Mouse (Mus musculus) gastrocnemius, postnatal 10 days (tissue): ENCODE measurements at regions not wholly inside any gene's neighbourhood (a gene's known extent, or its start where the extent isn't known, plus 50 kb on each side); places are given as distances from the start of the nearest gene placed in this dataset.

Source experiments
- DNase-seq: peaks from one replicate; pipeline ENCODE4 v3.0.0; 2021; ENCODE audit warnings: mixed read lengths

DNA sequence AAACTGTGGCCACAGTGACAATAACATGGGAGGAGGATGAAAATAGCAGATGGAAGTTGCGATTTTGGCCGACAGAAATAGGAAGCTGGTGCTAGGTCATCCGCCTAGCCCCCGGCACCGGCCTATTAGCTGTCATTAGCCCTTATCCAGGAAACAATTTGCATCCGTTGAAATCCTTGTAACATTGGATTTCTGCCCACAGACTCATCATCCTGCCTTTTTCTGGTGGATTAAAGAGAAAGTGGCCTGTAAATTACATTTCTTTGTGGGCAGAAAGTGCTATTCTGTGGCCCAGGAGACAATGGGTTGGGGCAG lies 261.1 kb upstream of the Gm10131 start:
- DNase-seq: no peak

GRCm38 (mm10) chr8:34371973-34372665 lies 260.6 kb upstream of the Gm10131 start:
- DNase-seq: no peak

DNA sequence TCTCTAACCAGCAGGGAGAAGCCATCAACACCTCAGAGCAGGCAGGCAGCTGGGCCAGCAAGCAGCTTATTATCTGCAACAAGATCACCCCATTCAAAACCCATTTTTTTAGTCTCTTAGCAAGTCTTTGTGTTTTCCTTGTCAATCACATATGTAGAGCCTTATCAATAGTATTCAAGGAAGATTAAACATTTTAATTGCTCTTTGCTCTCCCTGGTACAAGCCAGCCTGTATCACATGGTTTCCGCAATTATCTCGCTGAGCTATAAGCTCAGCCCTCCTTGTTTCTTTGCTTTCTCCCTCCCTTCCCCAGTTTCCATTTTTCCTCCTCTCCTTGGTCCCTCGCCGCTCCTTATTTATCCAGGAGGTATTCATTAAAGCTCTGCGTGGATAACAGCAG lies 259.9 kb upstream of the Gm10131 start:
- no peak for DNase-seq

DNA sequence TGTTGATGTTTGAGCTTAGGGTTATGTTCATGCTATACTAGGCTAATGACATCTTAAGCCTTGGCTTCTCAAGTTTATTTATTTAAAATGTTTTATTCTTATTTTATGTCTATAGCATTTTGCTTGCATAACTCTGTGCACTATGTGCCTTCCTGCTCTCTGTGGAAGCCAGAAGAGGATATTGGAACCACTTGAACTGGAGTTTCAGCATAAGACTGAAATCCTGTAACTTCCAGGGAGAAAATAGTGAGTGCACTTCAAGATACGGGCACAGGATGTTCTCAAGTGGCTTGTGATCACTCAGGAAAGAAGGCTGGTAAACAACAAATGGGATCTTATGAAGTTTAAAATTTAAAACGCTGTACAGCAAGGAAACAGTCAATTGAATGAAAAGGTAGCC lies 257.0 kb upstream of the Gm10131 start:
- DNase-seq: no peak

- no peak for DNase-seq
These were observed 253.0 kb upstream of the Gm10131 start for GRCm38 (mm10) chr8:34364446-34365035.

- no peak for DNase-seq
These were observed 252.1 kb upstream of the Gm10131 start for GRCm38 (mm10) chr8:34363679-34364078.

- DNase-seq: no peak
These were observed 251.6 kb upstream of the Gm10131 start for GRCm38 (mm10) chr8:34363131-34363530.

DNA sequence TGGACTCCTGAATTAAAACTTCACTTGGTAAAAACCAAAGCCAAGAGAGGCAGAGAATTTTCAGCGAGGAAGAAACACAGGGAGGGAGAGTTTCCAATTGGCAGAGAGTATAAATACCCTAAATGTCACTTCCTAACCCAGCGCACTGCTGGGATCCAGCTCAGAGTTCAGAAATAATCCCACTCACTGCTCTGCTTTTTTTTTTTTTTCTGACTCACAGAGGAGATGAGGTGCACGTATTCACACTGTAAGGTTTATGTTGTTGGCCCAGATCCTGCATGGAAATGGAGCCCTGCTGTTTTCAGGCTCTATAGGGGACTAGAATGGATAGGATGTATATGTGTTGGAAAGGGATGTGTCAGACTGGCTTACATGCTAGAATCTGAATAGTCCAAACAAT lies 249.8 kb upstream of the Gm10131 start:
- DNase-seq: no peak

- DNase-seq: no peak
These were observed 248.2 kb upstream of the Gm10131 start for GRCm38 (mm10) chr8:34359776-34360175.

DNA sequence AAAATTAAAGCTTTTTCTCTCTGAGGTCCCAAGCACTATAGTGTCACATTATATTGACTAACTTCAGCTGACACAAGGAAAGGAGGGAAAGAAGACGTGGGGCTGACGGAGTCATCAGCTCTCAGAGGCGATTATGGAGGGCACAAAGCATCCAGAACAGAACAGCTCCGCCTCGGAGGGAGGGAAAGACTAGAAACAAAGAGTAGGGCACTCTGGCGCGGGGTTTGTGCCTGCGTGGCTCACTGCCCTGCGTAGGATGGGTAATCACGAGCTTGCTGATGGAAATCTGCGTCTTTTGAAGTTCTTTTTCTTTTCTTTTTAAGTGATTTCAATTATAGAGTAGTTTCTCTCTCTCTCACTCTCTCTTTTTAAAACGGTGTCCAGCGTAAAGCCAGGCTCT lies 243.5 kb upstream of the Gm10131 start:
- DNase-seq: no peak

DNA sequence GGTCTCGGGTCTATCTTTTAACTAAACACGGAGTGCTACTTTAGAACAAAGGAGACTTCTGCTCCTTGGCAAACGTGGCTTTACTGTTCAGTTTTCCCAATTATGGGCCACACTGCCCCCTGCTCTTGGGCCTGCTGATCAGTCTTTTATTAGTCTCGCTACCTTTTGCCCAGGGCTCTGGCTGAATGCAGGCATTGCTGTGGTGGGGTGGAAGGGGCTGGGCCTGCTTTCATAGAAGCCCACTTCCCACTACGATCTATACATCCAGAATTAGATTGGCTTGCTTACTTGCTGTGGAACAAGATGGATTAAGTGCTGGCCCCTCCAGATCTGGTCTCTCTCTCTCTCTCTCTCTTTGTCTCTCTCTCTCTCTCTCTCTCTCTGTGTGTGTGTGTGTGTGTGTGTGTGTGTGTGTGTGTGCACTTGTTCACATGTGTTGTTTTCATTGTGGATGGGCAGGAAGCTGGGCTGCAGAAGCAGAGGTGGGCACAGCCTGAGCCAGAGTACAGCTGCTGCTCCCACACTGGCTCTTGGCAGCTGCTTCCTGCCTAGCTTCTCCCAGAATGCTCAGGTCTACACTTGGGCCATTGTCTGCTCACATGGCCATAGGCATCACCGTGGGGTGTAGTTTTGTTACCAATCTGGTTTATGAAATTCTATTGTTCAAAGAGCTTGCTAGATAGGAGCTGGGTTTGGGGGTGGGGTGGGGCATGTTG lies 241.8 kb upstream of the Gm10131 start:
- DNase-seq: no peak

GRCm38 (mm10) chr8:34334851-34335250 lies 223.3 kb upstream of the Gm10131 start:
- DNase-seq: no peak

DNA sequence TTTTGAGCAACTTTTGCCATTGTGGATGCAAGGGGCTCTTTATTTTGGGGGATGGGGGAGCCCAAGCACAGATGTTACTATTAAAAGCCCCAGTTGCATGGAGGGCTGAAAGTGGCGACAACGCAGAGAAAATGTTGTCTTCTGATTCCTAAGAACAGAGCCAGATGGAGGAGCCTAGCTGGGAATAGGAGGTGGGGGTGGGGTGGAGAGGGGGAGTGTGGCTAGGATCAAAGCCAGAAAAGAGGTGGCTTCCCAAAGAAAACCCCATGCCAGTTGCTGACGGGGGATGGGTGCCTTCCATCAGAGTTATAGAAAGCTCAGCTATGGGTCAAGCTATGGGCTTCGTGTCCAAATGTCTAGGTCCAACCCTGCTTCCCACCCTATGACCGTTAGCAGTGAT lies 220.1 kb upstream of the Gm10131 start:
- no peak for DNase-seq

- DNase-seq: no peak
These were observed 215.1 kb upstream of the Gm10131 start for GRCm38 (mm10) chr8:34326614-34326965.

GRCm38 (mm10) chr8:34325841-34326613 lies 214.5 kb upstream of the Gm10131 start:
- DNase-seq: no peak

DNA sequence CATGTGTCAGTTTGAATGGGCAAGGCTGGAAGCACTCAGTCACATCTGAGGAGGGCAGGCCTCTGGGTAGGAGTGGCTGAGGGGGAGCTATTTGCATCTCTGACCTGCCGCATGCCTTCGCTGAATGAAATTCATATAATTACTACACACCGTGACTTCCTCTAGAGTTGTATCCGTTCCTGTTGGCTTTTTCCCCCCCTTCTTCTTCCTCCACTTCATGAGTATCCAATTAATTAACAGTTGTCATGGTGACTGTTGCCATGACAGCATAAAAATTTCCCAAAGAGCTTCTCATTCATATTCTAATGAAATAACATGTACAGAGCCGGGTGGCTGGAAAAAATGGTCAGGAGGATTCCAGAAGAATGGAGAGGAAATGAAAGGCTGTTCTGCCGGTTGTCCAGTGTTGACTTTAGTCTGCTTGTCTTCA lies 208.6 kb upstream of the Gm10131 start:
- DNase-seq: no peak

GRCm38 (mm10) chr8:34319719-34320118 lies 208.2 kb upstream of the Gm10131 start:
- no peak for DNase-seq

DNA sequence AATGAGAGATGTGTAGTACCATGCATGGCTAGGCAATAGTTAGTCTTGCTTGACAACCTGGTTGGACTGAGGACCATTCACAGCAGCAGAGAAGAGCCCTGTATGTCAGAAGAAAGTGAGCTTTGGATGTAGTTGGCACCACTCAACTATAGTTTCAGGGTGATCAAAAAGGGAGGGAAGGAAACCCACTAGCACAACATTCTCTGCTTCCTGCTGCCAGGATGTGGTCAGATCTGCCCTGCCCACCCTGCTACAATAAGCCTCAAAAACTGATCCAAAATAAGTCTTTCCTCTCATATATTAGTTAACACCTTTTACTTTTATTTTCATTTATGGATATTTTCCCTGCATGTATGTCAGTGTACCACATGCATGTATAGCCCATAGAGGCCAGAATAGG lies 203.7 kb upstream of the Gm10131 start:
- no peak for DNase-seq

DNA sequence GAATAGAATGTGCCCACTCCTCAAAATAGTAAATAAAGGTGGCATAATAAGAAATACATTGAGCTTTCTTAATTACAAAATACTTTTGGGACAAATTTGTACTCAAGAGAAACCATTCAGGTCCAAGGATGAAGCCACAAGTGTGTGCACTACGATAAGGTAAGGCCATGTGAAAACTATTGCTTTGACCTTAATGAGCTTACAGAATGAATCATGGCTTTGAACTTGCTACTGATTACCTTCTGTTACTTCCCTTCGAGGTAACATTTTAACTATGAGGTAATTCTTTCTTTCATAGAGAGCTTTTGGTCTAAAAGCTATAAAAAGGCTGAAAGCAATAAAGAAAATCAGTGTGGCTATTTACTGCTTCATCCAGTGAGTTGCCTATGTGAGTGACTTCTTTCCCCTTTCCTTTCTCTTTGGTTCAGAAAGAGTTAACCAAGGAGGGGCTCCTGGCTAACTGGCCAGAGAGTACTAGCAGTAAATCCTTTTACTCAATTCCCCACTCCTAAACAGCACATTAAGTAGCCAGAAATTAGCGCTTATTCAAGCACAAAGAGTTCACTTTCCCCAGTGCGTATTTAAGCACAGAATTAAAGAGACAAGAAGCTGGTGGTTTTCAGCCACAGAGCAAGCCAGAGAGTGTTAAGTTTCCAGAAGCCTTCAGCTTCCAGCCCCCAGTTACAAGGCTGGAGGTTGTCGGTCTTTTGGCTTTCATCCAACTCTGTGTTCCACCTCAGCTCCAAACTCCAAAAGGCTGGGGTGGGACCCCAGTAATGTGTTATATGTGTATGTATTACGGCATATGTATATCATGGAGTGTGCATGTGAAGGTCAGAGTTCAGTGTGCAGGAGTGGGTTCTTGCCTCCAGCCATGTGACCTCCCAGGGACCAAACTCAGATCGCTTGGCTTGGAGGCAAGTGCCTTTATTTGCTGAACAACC lies 194.3 kb upstream of the Gm10131 start:
- no peak for DNase-seq

GRCm38 (mm10) chr8:34303815-34304214 lies 192.3 kb upstream of the Gm10131 start:
- DNase-seq: no peak

DNA sequence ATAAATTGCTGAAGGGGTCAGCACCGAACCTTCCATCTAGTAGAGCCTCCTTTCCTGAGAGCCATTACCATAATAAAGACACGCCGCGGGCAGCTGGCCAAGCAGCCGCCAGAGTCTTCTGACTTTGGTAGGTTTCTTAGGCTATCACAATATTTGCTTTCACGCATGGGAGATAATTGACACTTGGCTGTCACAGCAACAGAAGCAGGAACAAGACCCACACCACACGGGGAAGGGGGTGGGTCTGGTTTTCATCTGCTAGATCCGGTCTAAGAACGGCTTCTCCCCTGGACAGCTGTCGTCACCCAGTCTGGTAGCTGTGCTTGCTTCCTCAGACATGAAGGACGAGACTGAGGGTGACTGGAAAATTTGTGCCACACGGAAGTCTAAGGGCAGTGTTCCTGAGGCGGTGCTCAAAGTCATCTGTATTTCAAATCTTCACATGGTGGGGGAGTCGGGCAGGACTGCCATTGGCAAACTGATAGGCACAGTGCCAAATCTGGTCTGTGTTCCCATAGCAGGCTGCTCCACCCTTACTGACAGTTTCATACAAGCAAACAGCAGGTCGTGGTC lies 188.9 kb upstream of the Gm10131 start:
- DNase-seq: no peak

DNA sequence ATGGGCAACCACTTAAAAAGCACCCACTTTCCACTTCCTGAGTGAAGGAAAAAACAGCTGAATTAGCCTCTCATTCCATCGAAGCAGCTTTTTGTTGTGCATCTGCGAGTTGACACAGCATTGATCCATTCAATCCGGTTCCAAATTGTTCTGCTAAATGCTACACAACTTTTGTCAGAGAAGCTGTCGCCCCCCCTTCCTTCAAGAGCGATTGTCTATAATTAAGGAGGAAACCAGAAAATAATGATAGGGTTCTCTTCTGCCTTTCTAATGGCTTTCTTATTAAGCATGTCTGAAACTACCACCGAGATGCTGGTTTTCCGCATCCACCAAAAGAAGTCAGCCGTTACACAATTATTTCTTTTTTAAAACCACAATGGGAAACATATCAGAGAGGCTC lies 183.2 kb upstream of the Gm10131 start:
- no peak for DNase-seq
